Mouse (Mus musculus) brain, adult 2 months (tissue): Measurements from ENCODE around the gene Gmpr.
"Not testable (repeated sequence)": the region's sequence is repeated elsewhere in the genome, so short reads cannot be mapped to it uniquely, and the experiment has no call there.

Experiments
- DNase-seq: peaks from one replicate; pipeline ENCODE4 v3.0.0; 2011; ENCODE audit warnings: low read depth, low spot score

Gmpr gene

GRCm38 (mm10) chr13:45507274-45508229 lies at the start of gene Gmpr:
Gene Gmpr (plus strand): TSS chr13:45507444.
- DNase-seq = peak; percentile 90

DNA sequence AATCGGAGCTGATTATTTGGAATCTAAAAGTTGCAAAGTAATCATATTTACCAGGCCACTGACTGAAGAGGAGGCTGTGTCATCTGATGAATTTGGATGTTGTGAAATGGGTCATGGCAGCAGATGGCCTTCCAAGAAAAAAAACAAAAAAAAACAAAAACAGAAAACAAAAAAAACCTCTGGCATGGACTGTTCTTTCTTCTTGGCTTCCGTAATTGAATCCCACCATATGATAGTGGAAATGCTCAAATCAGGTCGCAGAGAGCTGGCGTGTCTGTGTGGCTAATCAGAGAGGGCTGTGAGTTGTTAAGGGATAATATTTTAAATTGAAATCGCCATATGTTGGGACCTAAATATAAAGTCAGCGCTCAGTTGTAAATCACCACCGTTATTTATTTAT lies 49.8 kb upstream of the Gmpr start:
- DNase-seq = peak; percentile 76

GRCm38 (mm10) chr13:45460177-45460576 lies 47.1 kb upstream of the Gmpr start:
- no peak for DNase-seq

DNA sequence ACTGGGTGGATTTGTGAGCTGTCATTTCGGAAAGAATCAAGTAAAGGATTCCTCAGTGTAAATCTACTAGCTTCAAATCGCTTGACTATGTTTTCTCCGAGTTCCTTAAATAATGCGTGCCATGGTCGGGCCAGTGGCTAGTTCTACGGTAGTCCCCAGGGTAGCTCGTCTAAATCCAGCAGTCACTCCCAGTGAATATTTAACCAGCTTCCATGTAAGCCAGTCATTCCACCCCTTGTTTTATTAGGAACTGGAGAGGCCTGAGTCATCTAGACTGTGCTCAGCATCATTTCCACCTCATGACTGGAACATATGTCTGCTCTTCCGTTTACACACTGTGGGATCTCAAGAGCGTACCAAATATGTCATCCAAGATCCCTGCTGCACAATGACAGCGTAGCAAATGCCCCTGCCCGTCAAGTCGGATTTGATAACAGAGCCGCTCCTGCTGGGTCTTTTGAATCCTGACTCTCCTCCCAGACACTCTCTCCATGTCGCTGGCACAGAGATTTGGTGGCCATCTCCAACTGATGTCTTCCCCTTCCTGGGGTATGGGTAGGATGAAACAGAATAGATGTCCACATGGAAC lies 45.8 kb upstream of the Gmpr start:
- DNase-seq = peak; percentile 98

DNA sequence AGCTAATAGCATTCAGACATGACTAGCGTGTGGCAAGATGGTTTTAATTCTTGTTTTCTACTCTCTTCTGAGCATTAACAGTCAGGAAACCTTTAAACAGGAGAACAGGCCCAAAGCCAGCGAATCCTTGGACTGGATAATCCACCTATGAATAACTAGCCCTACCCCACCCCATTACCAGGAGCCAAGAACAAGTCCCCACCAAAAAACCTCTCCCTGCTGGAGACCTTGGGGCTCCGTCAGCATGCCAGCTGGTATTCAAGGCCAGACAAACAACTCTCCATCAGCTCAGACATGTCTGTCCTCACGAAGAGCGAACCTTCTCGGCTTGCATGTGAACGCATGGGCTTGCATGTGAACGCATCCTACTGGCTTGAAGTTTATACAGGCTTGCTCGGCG lies 41.6 kb upstream of the Gmpr start:
- DNase-seq = no peak

- no peak for DNase-seq
Measured at GRCm38 (mm10) chr13:45466031-45466519, 41.2 kb upstream of the Gmpr start.

DNA sequence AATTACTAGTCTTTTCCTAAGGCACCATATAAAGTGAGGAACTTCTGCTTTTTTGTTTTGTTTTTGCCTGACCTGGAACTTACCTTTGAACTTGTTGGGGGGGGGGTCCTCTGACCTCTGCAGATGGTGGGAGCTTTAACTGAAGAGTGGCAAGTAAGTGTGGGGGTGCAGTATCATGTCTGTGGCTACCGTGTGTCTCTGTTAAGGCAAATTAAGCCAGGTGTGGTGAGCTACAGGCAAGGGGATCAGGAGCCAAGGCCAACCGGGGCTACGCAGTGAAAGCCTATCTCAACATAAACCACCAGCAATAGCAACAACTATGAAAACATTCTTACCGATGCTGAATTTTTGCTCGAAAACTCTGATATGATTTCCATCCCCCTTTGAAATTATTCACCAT lies 38.5 kb upstream of the Gmpr start:
- no peak for DNase-seq

DNA sequence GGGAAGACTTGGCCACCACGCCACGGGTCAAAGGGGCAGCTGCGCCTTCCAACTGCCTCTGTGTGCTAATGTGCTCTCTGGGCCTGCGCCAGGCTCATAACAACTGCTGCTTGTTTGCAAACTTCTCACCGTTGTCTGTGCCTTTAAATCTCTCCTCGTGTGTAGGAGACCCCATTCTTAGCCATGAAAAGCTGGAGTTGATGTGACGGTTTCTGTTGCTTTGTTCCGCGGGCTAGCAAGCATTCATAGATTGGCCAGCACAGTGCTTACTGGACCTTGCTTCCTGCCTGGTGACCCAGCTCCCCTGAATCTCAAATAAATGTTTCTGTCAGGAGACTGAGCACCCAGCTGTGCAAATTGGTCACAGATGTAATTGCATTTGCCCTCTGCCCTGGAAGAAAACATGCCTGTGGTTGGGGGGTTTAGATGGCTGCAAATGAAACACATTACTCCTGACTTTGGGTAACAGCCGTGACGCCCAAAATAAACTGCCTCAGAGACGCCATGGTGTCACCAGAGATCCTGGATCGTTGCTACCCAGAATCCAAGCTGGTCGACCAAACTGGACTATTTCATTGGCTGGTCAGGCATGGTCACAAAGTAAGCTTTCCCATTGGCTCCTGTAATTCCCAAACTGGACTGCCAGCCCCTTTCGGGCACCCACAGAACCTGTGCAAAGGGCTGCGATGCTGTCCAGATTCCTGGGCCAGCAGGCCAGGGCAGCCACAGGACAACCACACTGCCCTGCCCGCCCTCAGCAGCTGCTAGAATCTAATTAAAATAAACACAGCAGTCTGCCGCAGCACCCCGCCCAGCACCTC lies 37.6 kb upstream of the Gmpr start:
- DNase-seq = no peak

DNA sequence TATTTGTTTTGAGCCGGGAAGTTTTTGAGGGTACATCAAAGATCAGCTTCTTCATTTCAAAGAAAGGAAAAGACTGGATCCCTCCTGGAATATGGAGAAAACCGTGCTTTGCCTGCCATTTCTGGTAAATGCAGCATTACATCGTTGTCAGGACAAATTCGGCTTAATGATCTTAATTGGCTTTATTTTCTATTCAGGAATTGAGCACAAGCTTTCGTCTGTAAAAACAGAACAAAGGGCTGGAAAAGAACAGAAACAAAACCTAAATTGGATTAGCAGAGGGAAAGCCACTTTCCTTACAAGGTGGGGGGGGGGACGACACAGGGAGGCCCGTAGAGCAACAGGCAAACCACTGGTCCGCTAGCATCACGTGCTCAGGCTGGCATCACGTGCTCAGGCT lies 33.9 kb upstream of the Gmpr start:
- no peak for DNase-seq

- no peak for DNase-seq
Measured at GRCm38 (mm10) chr13:45475297-45475696, 31.9 kb upstream of the Gmpr start.

GRCm38 (mm10) chr13:45477183-45477582 lies 30.1 kb upstream of the Gmpr start:
- DNase-seq = peak; percentile 88

DNA sequence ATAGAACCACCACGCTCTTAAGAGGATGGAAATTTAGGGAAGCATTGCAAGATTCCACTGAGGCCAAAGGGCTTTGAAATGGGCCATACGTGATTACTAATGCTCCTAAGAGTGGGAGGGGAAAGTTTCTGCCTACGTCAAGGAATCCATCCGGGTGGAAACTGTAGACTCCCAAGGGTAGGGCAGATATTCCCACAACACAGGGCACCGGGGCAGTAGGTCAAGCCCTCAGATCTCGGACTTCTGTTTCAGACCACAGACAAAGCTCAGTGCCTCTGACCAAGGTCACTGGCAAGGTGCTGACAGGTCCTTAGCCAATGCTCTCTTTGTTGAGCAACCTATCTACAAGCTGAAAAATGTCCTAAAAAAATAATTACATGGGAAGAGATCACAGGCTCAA lies 27.3 kb upstream of the Gmpr start:
- DNase-seq = no peak

- DNase-seq = no peak
Measured at GRCm38 (mm10) chr13:45483215-45483614, 24.0 kb upstream of the Gmpr start.

- not testable (repeated sequence) for DNase-seq
Measured at GRCm38 (mm10) chr13:45483949-45484348, 23.3 kb upstream of the Gmpr start.

DNA sequence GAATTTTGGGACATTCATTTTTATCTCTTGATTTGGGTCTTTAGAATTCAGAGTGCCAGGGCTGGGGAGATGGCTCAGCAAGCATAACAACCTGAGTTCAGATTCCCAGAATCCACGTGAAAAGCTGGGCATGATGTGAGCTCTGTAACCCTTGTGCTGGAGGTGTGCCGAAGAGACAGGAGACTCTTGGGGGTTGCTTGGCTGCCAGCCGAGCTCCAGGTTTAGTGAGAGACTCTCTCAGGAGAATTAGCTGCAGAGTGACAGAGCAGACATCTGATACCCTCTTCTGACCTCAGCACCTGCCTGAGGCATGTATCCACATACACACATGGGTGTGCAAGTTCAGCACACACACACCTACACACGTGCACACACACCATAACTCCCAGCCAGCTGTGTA lies 21.6 kb upstream of the Gmpr start:
- DNase-seq = no peak

GRCm38 (mm10) chr13:45486598-45486997 lies 20.6 kb upstream of the Gmpr start:
- DNase-seq = peak; percentile 54

- no peak for DNase-seq
Measured at GRCm38 (mm10) chr13:45491991-45492732, 15.1 kb upstream of the Gmpr start.

DNA sequence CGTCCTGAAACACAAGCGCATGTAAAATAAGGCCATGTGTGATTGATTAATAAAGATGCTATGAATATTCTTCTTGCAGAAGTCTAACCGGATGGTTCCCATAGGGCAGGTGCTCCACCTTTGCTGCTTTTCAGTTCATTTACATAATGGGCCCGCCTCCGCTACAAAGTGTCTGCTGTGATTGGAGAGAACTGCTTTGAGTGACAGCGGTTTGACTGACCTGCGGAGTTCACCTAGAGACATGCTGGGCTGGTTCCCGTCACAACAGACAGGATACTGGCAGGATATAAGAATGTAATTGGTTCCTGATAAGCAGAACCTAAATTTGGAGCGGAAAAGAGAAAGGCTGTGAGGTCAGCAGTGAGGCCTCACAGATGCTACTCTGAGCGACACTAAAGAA lies 13.4 kb upstream of the Gmpr start:
- peak; percentile 79 for DNase-seq

GRCm38 (mm10) chr13:45498623-45499022 lies 8.6 kb upstream of the Gmpr start:
- DNase-seq = no peak

DNA sequence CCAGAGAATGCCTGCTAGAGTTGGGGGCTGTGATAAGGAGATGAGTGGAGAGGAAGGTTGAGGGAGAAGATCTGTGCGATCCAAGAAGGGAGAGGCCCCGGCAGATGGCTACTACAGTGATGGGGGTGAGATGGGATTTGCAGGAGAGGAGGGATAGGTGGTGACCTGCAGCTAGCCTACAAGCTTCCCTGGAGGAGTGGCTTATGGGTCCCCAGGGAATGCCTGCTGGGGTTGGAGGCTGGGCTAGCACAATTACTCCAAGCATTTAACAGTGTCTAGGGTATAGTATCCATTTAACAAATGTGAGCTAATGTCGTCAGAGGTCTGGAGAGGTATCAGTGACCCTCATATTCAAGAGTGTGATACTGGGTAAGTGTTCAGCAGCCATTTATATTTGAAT lies 7.9 kb upstream of the Gmpr start:
- no peak for DNase-seq

DNA sequence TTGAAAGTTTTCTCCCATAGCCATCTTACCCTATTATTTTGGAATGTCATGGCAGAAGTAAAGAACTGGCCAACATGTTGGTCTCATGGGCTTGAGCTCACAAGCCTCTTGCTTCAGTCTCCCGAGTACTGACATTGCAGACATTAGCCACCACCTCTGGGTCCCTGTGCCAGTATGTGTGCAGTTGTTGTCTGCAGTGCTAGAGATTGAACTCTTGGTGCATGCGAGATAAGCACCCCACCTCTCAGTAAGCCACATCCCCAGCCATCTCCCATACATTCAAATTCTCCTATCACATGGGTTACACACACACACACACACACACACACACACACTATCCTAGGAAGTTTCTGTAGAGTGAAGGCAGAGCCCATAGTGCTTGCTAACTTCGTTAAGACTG lies 7.3 kb upstream of the Gmpr start:
- DNase-seq = no peak
